Comparison of ENCODE assay signal across 8 mouse cellular contexts in the genomic region with DNA sequence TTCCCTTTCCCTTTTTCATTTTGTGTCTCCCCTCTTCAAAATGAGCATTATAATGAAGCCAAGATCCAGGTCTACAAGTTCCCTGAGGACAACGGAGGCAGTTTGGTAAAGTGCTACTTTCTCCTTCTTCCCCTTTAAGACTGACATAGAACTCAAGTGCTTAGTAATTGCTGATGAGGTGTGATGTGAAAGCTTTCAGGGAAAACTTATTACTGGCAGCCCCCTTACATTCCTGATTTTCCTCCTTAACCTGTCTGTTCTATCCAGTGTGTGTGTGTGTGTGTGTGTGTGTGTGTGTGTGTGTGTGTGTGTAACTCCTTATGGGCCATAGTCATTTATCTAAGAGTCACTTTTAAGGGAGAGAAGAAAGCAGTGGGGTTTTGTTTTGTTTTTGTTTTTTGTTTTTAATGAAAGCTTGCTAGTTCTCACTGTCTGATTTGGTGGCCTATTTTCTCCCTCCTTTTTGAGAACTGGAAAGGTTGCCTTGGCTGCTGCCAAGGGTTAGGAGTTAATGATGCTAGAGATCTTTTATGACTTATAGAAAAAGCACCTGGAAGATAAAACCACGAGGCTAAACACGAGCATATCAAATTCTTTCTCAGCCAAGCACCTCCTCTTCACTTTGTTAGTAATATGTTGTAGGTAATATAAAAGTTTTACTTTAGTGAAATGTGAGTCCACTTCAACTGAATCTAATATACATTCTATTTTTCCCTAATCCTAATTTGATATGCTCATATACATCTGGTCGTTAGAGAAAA.
A peak's percentile ranks its signal among the peaks of the same experiment; 100 is the strongest.
DNase-seq lines count a peak whose midpoint lies in the region; ATAC-seq and TF ChIP-seq lines count a peak whose summit lies in the region.

No protein-coding gene starts in this region.

- H3K4me3 ChIP-seq in spleen, adult 2 months (ENCODE audit: extremely low read depth, insufficient read depth, insufficient read length): peak overlapping the region; percentile 51; the same call in 1 of the 2 replicates
- H3K4me3 ChIP-seq in forebrain, embryonic 16.5 days (replicated peaks; ENCODE audit: low read length): peak overlapping the region; percentile 47
- H3K4me3 ChIP-seq in liver, embryonic 14.5 days (ENCODE audit: insufficient read depth in 1 of 2, low read depth in 2 of 2, low read length in 2 of 2): peak overlapping the region; percentile 83 to 95
- peak overlapping the region; percentile 60 for H3K4me3 ChIP-seq in stomach, postnatal 0 days (ENCODE audit: low read depth, low read length)
- no peak overlapping the region for H3K4me3 ChIP-seq in cerebellum, adult 2 months (replicated peaks; ENCODE audit: insufficient read depth, low read depth, low read length)

- no peaks in the 10 kb centered on the region; the same call in 1 of the 2 replicates for H3K4me1 ChIP-seq in spleen, adult 2 months (ENCODE audit: control insufficient read depth, insufficient read depth, insufficient read length)
- H3K4me1 ChIP-seq in forebrain, embryonic 16.5 days (replicated peaks; ENCODE audit: control insufficient read depth, insufficient read depth, low read length): peaks cover 11% of the 10 kb centered on the region
- H3K4me1 ChIP-seq in liver, embryonic 14.5 days (replicated peaks; ENCODE audit: control insufficient read depth in 2 of 2, insufficient read depth in 2 of 2, low read length in 1 of 2): peaks cover 49 to 55% of the 10 kb centered on the region in 2 experiments
- H3K4me1 ChIP-seq in stomach, postnatal 0 days (replicated peaks; ENCODE audit: control insufficient read depth, insufficient read depth): 0 out of 2 replicates have a peak, but pooled peaks cover 2% of the 10 kb centered on the region
- no peaks in the 10 kb centered on the region for H3K4me1 ChIP-seq in cerebellum, adult 2 months (ENCODE audit: control insufficient read depth, insufficient read depth, low read length)

- no peak for TF ChIP-seq EP300 in liver, embryonic 14.5 days (IDR thresholded peaks at IDR 0.05; ENCODE audit: low read depth)
- TF ChIP-seq EP300 in stomach, postnatal 0 days (optimal IDR thresholded peaks at IDR 0.05): no peak

- TF ChIP-seq CTCF in spleen, adult 2 months (IDR thresholded peaks at IDR 0.05; ENCODE audit: extremely low read depth, insufficient read depth, insufficient read length, insufficient replicate concordance): no peak
- TF ChIP-seq CTCF in liver, embryonic 14.5 days (IDR thresholded peaks at IDR 0.05; ENCODE audit: low read depth): no peak
- no peak for TF ChIP-seq CTCF in stomach, postnatal 0 days (IDR thresholded peaks at IDR 0.05; ENCODE audit: low read depth)
- no peak for TF ChIP-seq CTCF in cerebellum, adult 2 months (IDR thresholded peaks at IDR 0.05; ENCODE audit: borderline replicate concordance, insufficient read depth, low read depth, low read length)

- 38% methylated on average over 4 of the region's 4 CpGs for WGBS in spleen, adult 2 months
- WGBS in forebrain, embryonic 16.5 days: 13% methylated on average over 4 of the region's 4 CpGs
- 5% methylated on average over 4 of the region's 4 CpGs for WGBS in liver, embryonic 14.5 days (ENCODE audit: insufficient replicate concordance)
- WGBS in stomach, postnatal 0 days: 19% methylated on average over 4 of the region's 4 CpGs
- WGBS in cerebellum, adult 2 months: 59% methylated on average over 4 of the region's 4 CpGs

- H3K36me3 ChIP-seq in spleen, adult 2 months (ENCODE audit: control insufficient read depth, insufficient read depth, low read length): no peaks in the 10 kb centered on the region
- no peaks in the 10 kb centered on the region for H3K36me3 ChIP-seq in forebrain, embryonic 16.5 days (ENCODE audit: control insufficient read depth, insufficient read depth)
- H3K36me3 ChIP-seq in liver, embryonic 14.5 days (replicated peaks; ENCODE audit: control insufficient read depth, insufficient read depth, low read depth): no peaks in the 10 kb centered on the region
- no peaks in the 10 kb centered on the region for H3K36me3 ChIP-seq in stomach, postnatal 0 days (ENCODE audit: control insufficient read depth, insufficient read depth, low read length)

- peak overlapping the region; percentile 74 for H3K4me2 ChIP-seq in forebrain, embryonic 16.5 days (ENCODE audit: low read length)
- peak overlapping the region; percentile 90 for H3K4me2 ChIP-seq in liver, embryonic 14.5 days (ENCODE audit: low read depth)
- H3K4me2 ChIP-seq in stomach, postnatal 0 days (replicated peaks; ENCODE audit: low read depth): peak overlapping the region; percentile 62

- no peak for ATAC-seq in forebrain, embryonic 16.5 days
- peak; percentile 50 for ATAC-seq in liver, embryonic 14.5 days (ENCODE audit: insufficient read depth)
- no peak for ATAC-seq in stomach, postnatal 0 days (ENCODE audit: low FRiP score, low TSS enrichment)

- H3K9me3 ChIP-seq in forebrain, embryonic 16.5 days (ENCODE audit: control insufficient read depth, low read length): no peaks in the 10 kb centered on the region
- no peaks in the 10 kb centered on the region for H3K9me3 ChIP-seq in liver, embryonic 14.5 days (ENCODE audit: control insufficient read depth, low read length)
- no peaks in the 10 kb centered on the region for H3K9me3 ChIP-seq in stomach, postnatal 0 days (ENCODE audit: control insufficient read depth, low read length)

- no peak for TF ChIP-seq POLR2A in spleen, adult 2 months (IDR thresholded peaks at IDR 0.05; ENCODE audit: low read depth, low read length)
- no peak for TF ChIP-seq POLR2A in cerebellum, adult 2 months (IDR thresholded peaks at IDR 0.05; ENCODE audit: borderline replicate concordance, insufficient read depth, low read length)

- peak overlapping the region; percentile 59 for H3K9ac ChIP-seq in forebrain, embryonic 16.5 days (replicated peaks; ENCODE audit: low read depth, low read length)
- peak overlapping the region; percentile 99 for H3K9ac ChIP-seq in liver, embryonic 14.5 days (replicated peaks)
- peak overlapping the region; percentile 59 for H3K9ac ChIP-seq in stomach, postnatal 0 days (ENCODE audit: low read length)

- DNase-seq in spleen, adult 2 months (ENCODE audit: low read depth in 1 of 2, low spot score in 2 of 2): no peak
- DNase-seq in spleen, postnatal 36 days (ENCODE audit: low spot score in 2 of 2): no peak
- peak in 1 of 3 experiments; percentile 62 for DNase-seq in liver, embryonic 14.5 days (ENCODE audit: low read depth in 3 of 3, low spot score in 3 of 3)
- no peak for DNase-seq in stomach, postnatal 0 days (ENCODE audit: low spot score)
- no peak for DNase-seq in cerebellum, adult 2 months
- DNase-seq in kidney, postnatal 10 days: no peak
- no peak for DNase-seq in gastrocnemius, postnatal 25 days

- H3K27me3 ChIP-seq in spleen, adult 2 months (ENCODE audit: control insufficient read depth, insufficient read depth, low read length): no peaks in the 10 kb centered on the region
- H3K27me3 ChIP-seq in forebrain, embryonic 16.5 days (replicated peaks; ENCODE audit: control insufficient read depth, insufficient read depth, low read length): no peaks in the 10 kb centered on the region
- no peaks in the 10 kb centered on the region for H3K27me3 ChIP-seq in liver, embryonic 14.5 days (ENCODE audit: control insufficient read depth, insufficient read depth, low read length)
- H3K27me3 ChIP-seq in stomach, postnatal 0 days (ENCODE audit: control insufficient read depth, insufficient read depth, low read length): no peaks in the 10 kb centered on the region
- H3K27me3 ChIP-seq in cerebellum, adult 2 months (ENCODE audit: control insufficient read depth, insufficient read depth, low read length): no peaks in the 10 kb centered on the region

- no peak overlapping the region for H3K27ac ChIP-seq in spleen, adult 2 months (ENCODE audit: insufficient read depth, low read length)
- no peak overlapping the region for H3K27ac ChIP-seq in forebrain, embryonic 16.5 days (ENCODE audit: low read length)
- peak overlapping the region; percentile 94 for H3K27ac ChIP-seq in liver, embryonic 14.5 days
- peak overlapping the region; percentile 85 for H3K27ac ChIP-seq in stomach, postnatal 0 days (replicated peaks)
- no peak overlapping the region for H3K27ac ChIP-seq in cerebellum, adult 2 months (ENCODE audit: insufficient read depth, low read length)

Comparison
In these comparisons a context has a peak if more than half of its experiments do, and no peak if none do; other contexts are left out.
1. H3K27ac ChIP-seq: peak in liver, embryonic 14.5 days (single experiment) and stomach, postnatal 0 days (single experiment); none in spleen, adult 2 months (single experiment), forebrain, embryonic 16.5 days (single experiment) and cerebellum, adult 2 months (single experiment).
2. Peak in every context shown above with its lines, with median percentiles within 50 percentile points of each other: H3K4me2 ChIP-seq and H3K9ac ChIP-seq.